Mouse (Mus musculus) lung, postnatal 0 days (tissue): ENCODE data around the gene Rhobtb1. TPM values are rescaled to one million over a fixed set of nuclear protein-coding genes. Genes with fewer than 3 reads are reported as not detected.

Experiments used
- ATAC-seq: fragments of 200-750 bp; cut with Nextera tagmentation; 2 replicates; pipeline ENCODE4 v1.8.0; 2017; ENCODE audit warnings: moderate library complexity
- DNase-seq: peaks from one replicate; pipeline ENCODE4 v3.0.0-alpha.2; 2016; ENCODE audit warnings: low spot score
- H3K27ac ChIP-seq: fragments of 300-500 bp; sonication (generic); 2 replicates; pipeline ENCODE4 v1.5.1; 2014; ENCODE audit warnings: antibody characterized with exemption, mild to moderate bottlenecking, low read length, mixed read lengths
- H3K27me3 ChIP-seq: fragments of 300-500 bp; sonication (generic); replicated peaks from 2 replicates; pipeline ENCODE4 v1.6.1; 2014; ENCODE audit warnings: low read length, mixed read lengths; ENCODE audit not compliant: insufficient read depth
- H3K36me3 ChIP-seq: fragments of 300-500 bp; sonication (generic); 2 replicates; pipeline ENCODE4 v1.6.1; 2014; ENCODE audit warnings: low read length, mixed read lengths; ENCODE audit not compliant: insufficient read depth
- H3K4me1 ChIP-seq: fragments of 300-500 bp; sonication (generic); 2 replicates; pipeline ENCODE4 v1.6.1; 2014; ENCODE audit warnings: antibody characterized with exemption, low read depth, low read length, mixed read lengths; ENCODE audit not compliant: insufficient read depth
- H3K4me2 ChIP-seq: fragments of 300-500 bp; sonication (generic); replicated peaks from 2 replicates; pipeline ENCODE4 v1.6.1; 2014; ENCODE audit warnings: low read depth, mild to moderate bottlenecking, low read length, moderate library complexity, mixed read lengths
- H3K4me3 ChIP-seq: fragments of 300-500 bp; sonication (generic); 2 replicates; pipeline ENCODE4 v1.5.1; 2014; ENCODE audit warnings: low read depth, low read length
- H3K9ac ChIP-seq: fragments of 300-500 bp; sonication (generic); replicated peaks from 2 replicates; pipeline ENCODE4 v1.6.1; 2014; ENCODE audit warnings: low read depth, mild to moderate bottlenecking
- H3K9me3 ChIP-seq: fragments of 300-500 bp; sonication (generic); 2 replicates; pipeline ENCODE4 v1.6.1; 2016; ENCODE audit warnings: low read length, mixed read lengths
- CTCF ChIP-seq: IDR thresholded peaks from 2 replicates; pipeline ENCODE4 v1.5.1; 2016; ENCODE audit warnings: antibody characterized with exemption, mild to moderate bottlenecking
- EP300 ChIP-seq: IDR thresholded peaks from 2 replicates; pipeline ENCODE4 v1.6.1; 2016; ENCODE audit warnings: antibody characterized with exemption, mild to moderate bottlenecking, control low read depth
- WGBS: fragments of 180-500 bp; shearing (Covaris S2); extraction: QIAGEN DNeasy Blood & Tissue Kit; methylation state at CpG from one replicate; pipeline ENCODE4 v1.1.7; 2014; 5-methylcytosine and 5-hydroxymethylcytosine counted together
- polyA plus RNA-seq: library from polyadenylated mRNA; unstranded; fragments of >200 nt; fragmentation: Nextera tagmentation; extraction: Ambion mirVana; gene quantifications from 2 replicates; pipeline ENCODE4 v1.2.1, GENCODE M21; 2015

Rhobtb1 gene
- polyA plus RNA-seq, 1 experiment from 2014 or later = 15.2 TPM

DNA sequence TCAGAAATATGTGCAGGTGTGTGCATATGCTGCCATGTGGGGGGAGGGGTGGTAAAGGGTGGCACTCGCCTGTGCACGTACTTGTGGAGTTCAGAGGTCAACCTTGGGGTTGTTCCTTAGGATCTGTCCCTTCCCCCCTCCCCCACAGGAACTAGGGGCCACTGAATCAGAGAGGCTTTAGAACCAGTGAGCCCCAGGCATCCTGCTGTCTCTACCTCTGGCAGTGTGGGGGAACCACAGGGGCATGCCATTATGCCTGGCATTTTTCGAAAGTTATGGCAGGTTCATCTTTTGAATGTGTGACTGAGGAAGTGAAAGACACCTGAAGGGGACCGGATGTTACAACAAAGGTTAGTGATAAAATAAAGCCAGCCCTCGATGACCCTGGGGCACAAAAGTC lies 59.4 kb downstream of the Rhobtb1 start:
- DNase-seq (no peak), ATAC-seq (no peak)
- no peak overlapping the region for H3K9ac ChIP-seq
- H3K4me1 ChIP-seq = 0 out of 2 replicates have a peak, but pooled peaks cover 4% of the 10 kb centered on the region
- no peak overlapping the region for H3K27ac ChIP-seq
- H3K4me2 ChIP-seq = no peak overlapping the region
- H3K36me3 ChIP-seq = no peaks in the 10 kb centered on the region
- 78% methylated on average over 5 of the region's 5 CpGs for WGBS
- no peaks in the 10 kb centered on the region for H3K9me3 ChIP-seq
- no peak overlapping the region for H3K4me3 ChIP-seq
- H3K27me3 ChIP-seq = no peaks in the 10 kb centered on the region
- TF ChIP-seq CTCF (no peak), EP300 (no peak)

DNA sequence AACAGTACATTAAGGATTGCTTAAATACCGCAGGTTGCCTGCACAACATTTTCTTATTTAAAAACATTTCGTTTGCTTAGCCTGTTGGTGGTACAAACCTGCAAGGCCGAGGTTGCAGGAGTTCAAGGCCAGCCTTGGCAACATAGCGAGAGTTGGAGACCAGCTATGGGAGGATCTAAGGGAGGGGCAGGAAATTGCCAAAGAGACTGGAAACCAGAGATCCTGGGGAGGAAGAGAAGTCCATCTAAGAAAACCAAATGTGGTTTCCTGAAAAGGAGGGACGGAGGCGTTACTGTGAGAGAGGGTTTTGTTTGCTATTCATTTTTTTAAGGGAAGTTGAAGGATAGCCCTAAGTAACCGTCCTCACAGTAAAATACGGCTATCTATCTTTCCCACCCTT lies 60.3 kb downstream of the Rhobtb1 start:
- H3K9ac ChIP-seq = no peak overlapping the region
- H3K36me3 ChIP-seq = no peaks in the 10 kb centered on the region
- WGBS = 33% methylated on average over 8 of the region's 8 CpGs
- 0 out of 2 replicates have a peak, but pooled peaks cover 4% of the 10 kb centered on the region for H3K4me1 ChIP-seq
- ATAC-seq (no peak), DNase-seq (peak; percentile 66)
- no peaks in the 10 kb centered on the region for H3K27me3 ChIP-seq
- peak overlapping the region; percentile 96 for H3K4me2 ChIP-seq
- TF ChIP-seq CTCF (no peak), EP300 (peak; percentile 44; the same call in 1 of the 2 replicates)
- H3K4me3 ChIP-seq = no peak overlapping the region; the same call in 1 of the 2 replicates
- H3K27ac ChIP-seq = peak overlapping the region; percentile 96
- H3K9me3 ChIP-seq = no peaks in the 10 kb centered on the region

DNA sequence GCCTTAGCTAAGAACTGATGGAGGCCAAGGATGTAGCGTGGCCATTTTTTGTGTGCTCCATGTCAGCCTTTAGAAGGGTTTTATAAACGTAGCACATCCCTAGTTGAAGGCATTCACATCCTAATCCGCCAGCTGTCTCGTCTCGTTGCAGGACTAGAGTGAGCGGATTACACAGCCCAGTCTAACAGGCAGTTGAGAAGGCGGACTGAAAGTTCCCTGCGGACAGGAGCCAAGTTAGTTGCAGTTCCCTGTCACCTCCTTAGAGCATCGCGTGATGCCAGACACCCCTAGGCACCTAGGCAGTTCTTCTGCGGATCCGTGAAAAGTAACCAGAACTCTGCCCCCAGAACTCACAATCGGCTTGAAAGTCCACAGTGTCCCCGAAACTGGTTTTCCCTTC lies 60.7 kb downstream of the Rhobtb1 start:
- H3K4me2 ChIP-seq = peak overlapping the region; percentile 96
- 5% methylated on average over 14 of the region's 14 CpGs for WGBS
- H3K4me3 ChIP-seq = peak overlapping the region; percentile 78
- H3K27me3 ChIP-seq = no peaks in the 10 kb centered on the region
- H3K4me1 ChIP-seq = 0 out of 2 replicates have a peak, but pooled peaks cover 4% of the 10 kb centered on the region
- TF ChIP-seq CTCF (no peak), EP300 (no peak)
- H3K36me3 ChIP-seq = no peaks in the 10 kb centered on the region
- H3K27ac ChIP-seq = peak overlapping the region; percentile 96
- no peaks in the 10 kb centered on the region for H3K9me3 ChIP-seq
- H3K9ac ChIP-seq = peak overlapping the region; percentile 87
- ATAC-seq (no peak), DNase-seq (peak; percentile 62)

- Histone ChIP-seq H3K27me3 (no peaks in the 10 kb centered on the region), H3K27ac (peak within 1 kb of the TSS; percentile 96), H3K4me1 (0 out of 2 replicates have a peak, but pooled peaks cover 4% of the 10 kb centered on the region), H3K4me2 (peak within 1 kb of the TSS; percentile 96), H3K36me3 (no peaks in the 10 kb centered on the region), H3K9ac (peak within 1 kb of the TSS; percentile 87), H3K4me3 (peak within 1 kb of the TSS; percentile 78), H3K9me3 (no peaks in the 10 kb centered on the region)
- WGBS = 2% methylated on average over 76 of the region's 84 CpGs
- TF ChIP-seq EP300 = no peak
- TF ChIP-seq CTCF = peak; percentile 32
- ATAC-seq (peak; percentile 95), DNase-seq (peak; percentile 93)
These were observed 61.6 kb downstream of the Rhobtb1 start, which contains the start of gene A930033H14Rik for GRCm38 (mm10) chr10:69212542-69213440. Gene A930033H14Rik (minus strand): TSS chr10:69213098.

DNA sequence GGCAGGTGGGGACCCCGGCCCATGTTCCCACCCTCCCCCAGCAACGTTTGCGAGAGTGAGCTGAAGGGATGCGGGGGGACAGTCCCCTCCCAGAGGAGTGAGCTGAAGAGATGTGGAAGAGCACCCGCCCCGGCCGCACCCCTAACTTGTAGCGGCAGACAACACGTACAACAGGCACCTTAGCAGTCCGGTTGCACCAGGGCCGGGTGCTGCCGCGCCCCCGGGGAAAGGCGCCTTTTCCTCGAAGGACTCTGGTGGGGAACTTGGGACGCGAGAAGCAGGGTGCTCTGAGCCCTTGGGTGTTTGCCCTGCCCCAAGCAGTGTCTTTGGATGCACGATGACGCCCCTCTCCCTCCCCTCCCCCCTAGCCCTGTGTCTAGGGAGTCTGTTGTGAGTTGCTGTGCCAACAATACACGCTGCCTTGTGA lies 62.2 kb downstream of the Rhobtb1 start:
- H3K4me2 ChIP-seq = peak overlapping the region; percentile 96
- peak overlapping the region; percentile 96 for H3K27ac ChIP-seq
- H3K36me3 ChIP-seq = no peaks in the 10 kb centered on the region
- DNase-seq (peak; percentile 50), ATAC-seq (peak; percentile 53)
- peak overlapping the region; percentile 78 for H3K4me3 ChIP-seq
- WGBS = 0% methylated on average over 19 of the region's 21 CpGs
- 0 out of 2 replicates have a peak, but pooled peaks cover 4% of the 10 kb centered on the region for H3K4me1 ChIP-seq
- TF ChIP-seq CTCF = no peak
- TF ChIP-seq EP300 = no peak
- H3K9me3 ChIP-seq = no peaks in the 10 kb centered on the region
- peak overlapping the region; percentile 87 for H3K9ac ChIP-seq
- H3K27me3 ChIP-seq = no peaks in the 10 kb centered on the region

DNA sequence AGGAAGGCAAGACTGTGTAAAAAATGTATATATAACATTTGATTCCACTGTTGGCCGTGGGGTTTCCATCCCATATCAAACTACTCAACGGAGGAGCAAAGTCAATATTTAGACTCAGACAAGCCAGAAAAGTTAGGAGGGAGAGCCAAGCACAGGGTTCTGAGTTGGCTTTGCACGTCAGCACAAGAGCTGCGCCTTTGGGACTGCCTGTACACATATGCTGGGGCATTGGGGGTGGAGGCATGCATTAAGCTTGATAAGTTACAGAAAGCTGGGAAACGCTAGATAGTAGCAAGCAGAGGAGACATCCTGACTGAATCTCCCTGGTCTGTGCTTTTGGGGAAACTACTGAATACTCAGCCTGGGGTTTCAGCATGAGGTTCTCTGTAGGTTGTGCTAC lies 62.8 kb downstream of the Rhobtb1 start:
- WGBS = 11% methylated on average over 5 of the region's 5 CpGs
- no peaks in the 10 kb centered on the region for H3K36me3 ChIP-seq
- peaks cover 4% of the 10 kb centered on the region; the same call in 1 of the 2 replicates for H3K4me1 ChIP-seq
- H3K9me3 ChIP-seq = no peaks in the 10 kb centered on the region
- ATAC-seq (no peak), DNase-seq (peak; percentile 36)
- peak overlapping the region; percentile 87 for H3K9ac ChIP-seq
- peak overlapping the region; percentile 96 for H3K4me2 ChIP-seq
- TF ChIP-seq CTCF (no peak), EP300 (no peak)
- peak overlapping the region; percentile 78 for H3K4me3 ChIP-seq
- peak overlapping the region; percentile 96; the same call in 1 of the 2 replicates for H3K27ac ChIP-seq
- no peaks in the 10 kb centered on the region for H3K27me3 ChIP-seq
